In genomic region chr19:47537879-47538278, GRCm38 (mm10) we compare ENCODE assay signal across 8 mouse cellular contexts. TPM values are rescaled to one million over a fixed set of nuclear protein-coding genes. Genes with fewer than 3 reads are reported as not detected.
DNase-seq lines count a peak whose midpoint lies in the region; ATAC-seq and TF ChIP-seq lines count a peak whose summit lies in the region.

No protein-coding gene starts in this region.

- no peak for TF ChIP-seq CTCF in liver, adult 2 months (IDR thresholded peaks at IDR 0.05; ENCODE audit: low read depth, low read length)

- H3K36me3 ChIP-seq in liver, adult 2 months (ENCODE audit: control insufficient read depth, insufficient read depth, low read length), result no peaks in the 10 kb centered on the region
- H3K36me3 ChIP-seq in intestine, embryonic 15.5 days, result no peaks in the 10 kb centered on the region

- no peak for TF ChIP-seq POLR2A in liver, adult 2 months (IDR thresholded peaks at IDR 0.05; ENCODE audit: extremely low read depth, insufficient read depth, low read length)

- H3K9ac ChIP-seq in liver, adult 2 months (ENCODE audit: low read depth, low read length), result no peak overlapping the region
- 0 out of 2 replicates have a peak overlapping the region, but pooled peaks have one; percentile 46 for H3K9ac ChIP-seq in intestine, embryonic 15.5 days

- ATAC-seq in granulocyte monocyte progenitor cell, adult 5-6 weeks (replicated peaks; ENCODE audit: poor library complexity, severe bottlenecking), result 0 out of 2 replicates have a peak, but pooled peaks have one; percentile 5
- peak; percentile 42 for ATAC-seq in intestine, embryonic 15.5 days
- ATAC-seq in megakaryocyte-erythroid progenitor cell, adult 5-6 weeks (replicated peaks; ENCODE audit: low FRiP score, low TSS enrichment, poor library complexity, severe bottlenecking), result 0 out of 2 replicates have a peak, but pooled peaks have one; percentile 18
- no peak for ATAC-seq in inflammation-experienced regulatory T-cells, adult 6 months

- DNase-seq in liver, adult 2 months (ENCODE audit: extremely low read depth, low read depth, low spot score), result no peak
- no peak for DNase-seq in liver
- no peak for DNase-seq in embryo, embryonic 9.5 days (ENCODE audit: extremely low spot score)
- no peak for DNase-seq in left cerebral cortex, postnatal 25 days (ENCODE audit: low spot score in 2 of 2)

- no peak overlapping the region for H3K4me3 ChIP-seq in liver, adult 2 months (ENCODE audit: insufficient read depth, low read depth, low read length)
- H3K4me3 ChIP-seq in intestine, embryonic 15.5 days (replicated peaks), result no peak overlapping the region

- no peaks in the 10 kb centered on the region for H3K79me2 ChIP-seq in liver, adult 2 months (ENCODE audit: control insufficient read depth, insufficient read depth, low read length)

- H3K4me2 ChIP-seq in intestine, embryonic 15.5 days (replicated peaks), result peak overlapping the region; percentile 59

- H3K27me3 ChIP-seq in liver, adult 2 months (ENCODE audit: control insufficient read depth, insufficient read depth, low read length), result no peaks in the 10 kb centered on the region
- no peaks in the 10 kb centered on the region for H3K27me3 ChIP-seq in intestine, embryonic 15.5 days (replicated peaks)

- H3K27ac ChIP-seq in liver, adult 2 months (replicated peaks; ENCODE audit: insufficient read depth, low read depth, low read length), result peak overlapping the region; percentile 55
- H3K27ac ChIP-seq in intestine, embryonic 15.5 days, result peak overlapping the region; percentile 83

- H3K4me1 ChIP-seq in liver, adult 2 months (ENCODE audit: control insufficient read depth, insufficient read depth, low read length), result peaks cover 3% of the 10 kb centered on the region; the same call in 1 of the 2 replicates
- peaks cover 27% of the 10 kb centered on the region for H3K4me1 ChIP-seq in intestine, embryonic 15.5 days (replicated peaks)

- 69% methylated on average over 6 of the region's 6 CpGs for whole genome bisulfite sequencing in liver, adult 2 months
- 47% methylated on average over 6 of the region's 6 CpGs for WGBS in intestine, embryonic 15.5 days

- intact Hi-C loops in left cerebral cortex, postnatal 25 days (cut with DNase I), result loop anchor here (2.0 kb wide), 1 partner anchor 41 kb away; the partner anchor contains the start of gene Slk

- no peaks in the 10 kb centered on the region for H3K9me3 ChIP-seq in intestine, embryonic 15.5 days

RNA-seq across cellular contexts. Expression of gene Stn1, which starts 0.6 kb away (rescaled TPM):
- 3.7 and 5.0 TPM in 2 replicates for total RNA-seq in liver, adult 2 months (2014; rRNA removed)
- polyA plus RNA-seq in liver, adult 2 months (2012; rRNA removed), result 3.7 and 4.7 TPM in 2 replicates
- total RNA-seq in granulocyte monocyte progenitor cell, adult 5-6 weeks (2014; fragmentation: Nextera tagmentation), result 2.6 and 5.5 TPM in 2 replicates
- 5.5 and 7.1 TPM in 2 replicates for total RNA-seq in granulocyte monocyte progenitor cell, adult 5-6 weeks (2017)
- 43.8 and 44.8 TPM in 2 replicates for polyA plus RNA-seq in intestine, embryonic 15.5 days (2015; fragmentation: Nextera tagmentation; extraction: Ambion mirVana)
- 10.3 and 15.3 TPM in 2 replicates for total RNA-seq in megakaryocyte-erythroid progenitor cell, adult 5-6 weeks (2014; fragmentation: Nextera tagmentation)
- 12.3 and 19.9 TPM in 2 replicates for total RNA-seq in megakaryocyte-erythroid progenitor cell, adult 5-6 weeks (2017)
- 10 to 100 TPM; 27.8 to 36.9 (median 31.0) TPM for polyA plus RNA-seq in inflammation-experienced regulatory T-cells, adult 6 months (2017; shearing (Covaris generic))
- 10 to 100 TPM; 29.4 to 31.9 TPM for total RNA-seq in left cerebral cortex, postnatal 25 days (2021)

RNA-seq across cellular contexts. Expression of gene Slk, which starts 41.6 kb away (rescaled TPM):
- total RNA-seq in liver, adult 2 months (2014; rRNA removed), result 21.7 and 27.3 TPM in 2 replicates
- polyA plus RNA-seq in liver, adult 2 months (2012; rRNA removed), result 3.7 and 5.3 TPM in 2 replicates
- 98.3 and 101 TPM in 2 replicates for total RNA-seq in granulocyte monocyte progenitor cell, adult 5-6 weeks (2014; fragmentation: Nextera tagmentation)
- total RNA-seq in granulocyte monocyte progenitor cell, adult 5-6 weeks (2017), result 158 and 172 TPM in 2 replicates
- 13.0 and 13.6 TPM in 2 replicates for polyA plus RNA-seq in intestine, embryonic 15.5 days (2015; fragmentation: Nextera tagmentation; extraction: Ambion mirVana)
- total RNA-seq in megakaryocyte-erythroid progenitor cell, adult 5-6 weeks (2014; fragmentation: Nextera tagmentation), result 101 and 110 TPM in 2 replicates
- total RNA-seq in megakaryocyte-erythroid progenitor cell, adult 5-6 weeks (2017), result 164 and 206 TPM in 2 replicates
- 10 to 100 TPM; 15.1 to 18.3 (median 17.7) TPM for polyA plus RNA-seq in inflammation-experienced regulatory T-cells, adult 6 months (2017; shearing (Covaris generic))
- total RNA-seq in left cerebral cortex, postnatal 25 days (2021), result 10 to 100 TPM; 57.1 to 57.6 TPM
